Mouse (Mus musculus): ENCODE results near the gene Gm20918. TPM values are rescaled to one million over a fixed set of nuclear protein-coding genes. Genes with fewer than 3 reads are reported as not detected.
"Not testable (repeated sequence)": the region's sequence is repeated elsewhere in the genome, so short reads cannot be mapped to it uniquely, and the experiment has no call there.

Gene Gm20918
- not detected for total RNA-seq (2021)
- long read RNA-seq, experiment 1: 0 reads
- long read RNA-seq, experiment 2: 0 reads

DNA sequence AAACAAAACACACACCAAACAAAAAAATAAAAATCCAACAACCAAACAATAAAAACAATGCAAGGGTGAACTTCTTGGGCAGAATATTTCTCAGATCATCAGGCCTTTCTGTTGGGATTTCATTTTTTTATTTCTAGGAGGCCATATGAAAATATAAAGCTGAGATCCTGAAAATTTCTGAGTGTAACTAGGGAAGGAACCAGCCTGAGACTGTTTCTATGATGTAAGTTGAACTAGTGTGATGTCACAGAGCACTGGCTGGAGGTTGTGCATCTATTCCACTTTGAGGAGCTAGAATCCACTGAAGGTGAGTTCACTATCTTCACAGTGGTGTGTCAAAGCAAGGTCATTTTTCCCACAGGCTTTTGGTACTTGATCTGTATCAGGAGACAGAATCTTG, at the start of gene Gm20918:
Gm20918 (plus strand) TSS at position 301 of the 400 bp plus-strand sequence.
- H3K27ac ChIP-seq; intact Hi-C loops (cut with DNase I); H3K4me3 ChIP-seq; DNase-seq: not testable (repeated sequence)

Other genes with a start within 250 kb of the Gm20918 start
- gene Gm21820, start 205.5 kb downstream of the Gm20918 start, total RNA-seq (2021): not detected

All from gastrocnemius, adult 2 months (tissue).